Mouse (Mus musculus) hindbrain, embryonic 14.5 days (tissue): ENCODE data around the gene Prr22. TPM values are rescaled to one million over a fixed set of nuclear protein-coding genes. Genes with fewer than 3 reads are reported as not detected.

Experiments used
- ATAC-seq: fragments of 200-750 bp; cut with Nextera tagmentation; 2 replicates; pipeline ENCODE4 v1.8.0; 2017; ENCODE audit warnings: moderate number of reproducible peaks, mild to moderate bottlenecking, moderate TSS enrichment, moderate library complexity; ENCODE audit not compliant: low FRiP score
- DNase-seq: peaks from one replicate; pipeline ENCODE4 v3.0.0-alpha.2; 2015; ENCODE audit warnings: low spot score
- H3K27ac ChIP-seq: fragments of 300-500 bp; sonication (generic); 2 replicates; pipeline ENCODE4 v1.5.1; 2014; ENCODE audit warnings: mild to moderate bottlenecking, moderate library complexity
- H3K27me3 ChIP-seq: fragments of 300-500 bp; sonication (generic); 2 replicates; pipeline ENCODE4 v1.6.1; 2014; ENCODE audit warnings: mild to moderate bottlenecking, low read length, mixed read lengths; ENCODE audit not compliant: control insufficient read depth, insufficient read depth
- H3K36me3 ChIP-seq: fragments of 300-500 bp; sonication (generic); replicated peaks from 2 replicates; pipeline ENCODE4 v1.6.1; 2014; ENCODE audit not compliant: control insufficient read depth, insufficient read depth
- H3K4me1 ChIP-seq: fragments of 300-500 bp; sonication (generic); replicated peaks from 2 replicates; pipeline ENCODE4 v1.6.1; 2014; ENCODE audit warnings: antibody characterized with exemption, low read length, mixed read lengths; ENCODE audit not compliant: control insufficient read depth, insufficient read depth
- H3K4me2 ChIP-seq: fragments of 300-500 bp; sonication (generic); replicated peaks from 2 replicates; pipeline ENCODE4 v1.6.1; 2014; ENCODE audit warnings: mild to moderate bottlenecking, moderate library complexity
- H3K4me3 ChIP-seq: fragments of 300-500 bp; sonication (generic); replicated peaks from 2 replicates; pipeline ENCODE4 v1.5.1; 2014; ENCODE audit warnings: mild to moderate bottlenecking, low read length
- H3K9ac ChIP-seq: fragments of 300-500 bp; sonication (generic); 2 replicates; pipeline ENCODE4 v1.6.1; 2014
- H3K9me3 ChIP-seq: fragments of 300-500 bp; sonication (generic); 2 replicates; pipeline ENCODE4 v1.6.1; 2016; ENCODE audit warnings: low read length; ENCODE audit not compliant: control insufficient read depth
- WGBS: fragments of 180-500 bp; shearing (Covaris S2); extraction: QIAGEN DNeasy Blood & Tissue Kit; methylation state at CpG from one replicate; pipeline ENCODE4 v1.1.7; 2014; 5-methylcytosine and 5-hydroxymethylcytosine counted together
- polyA plus RNA-seq: library from polyadenylated mRNA; unstranded; fragments of >200 nt; fragmentation: Nextera tagmentation; extraction: Ambion mirVana; gene quantifications from 2 replicates; pipeline ENCODE4 v1.2.1, GENCODE M21; 2014

Prr22 gene
- polyA plus RNA-seq, 1 experiment from 2014 or later: 0.78 TPM

GRCm38 (mm10) chr17:56738221-56738620 is 31.8 kb upstream of the Prr22 start:
- H3K27ac ChIP-seq: no peak overlapping the region
- H3K4me2 ChIP-seq: no peak overlapping the region
- H3K36me3 ChIP-seq: no peaks in the 10 kb centered on the region
- ATAC-seq (no peak), DNase-seq (no peak)
- 87% methylated on average over 10 of the region's 10 CpGs for WGBS
- no peaks in the 10 kb centered on the region for H3K9me3 ChIP-seq
- no peaks in the 10 kb centered on the region for H3K27me3 ChIP-seq
- H3K4me1 ChIP-seq: no peaks in the 10 kb centered on the region
- H3K4me3 ChIP-seq: no peak overlapping the region
- no peak overlapping the region for H3K9ac ChIP-seq

- H3K27me3 ChIP-seq: no peaks in the 10 kb centered on the region
Measured at GRCm38 (mm10) chr17:56740118-56740787, 29.8 kb upstream of the Prr22 start.

GRCm38 (mm10) chr17:56740788-56741160 is 29.3 kb upstream of the Prr22 start:
- no peak overlapping the region for H3K9ac ChIP-seq
- H3K36me3 ChIP-seq: no peaks in the 10 kb centered on the region
- no peaks in the 10 kb centered on the region for H3K27me3 ChIP-seq
- no peak overlapping the region for H3K4me3 ChIP-seq
- DNase-seq (no peak), ATAC-seq (no peak)
- no peak overlapping the region for H3K4me2 ChIP-seq
- H3K27ac ChIP-seq: no peak overlapping the region
- H3K9me3 ChIP-seq: no peaks in the 10 kb centered on the region
- WGBS: 79% methylated on average over 17 of the region's 17 CpGs
- no peaks in the 10 kb centered on the region for H3K4me1 ChIP-seq

More at GRCm38 (mm10) chr17:56740118-56740787, 29.8 kb upstream of the Prr22 start:
- Histone ChIP-seq H3K4me2 (no peak overlapping the region), H3K9me3 (no peaks in the 10 kb centered on the region), H3K4me1 (no peaks in the 10 kb centered on the region), H3K4me3 (no peak overlapping the region), H3K27ac (no peak overlapping the region), H3K9ac (no peak overlapping the region), H3K36me3 (no peaks in the 10 kb centered on the region)
- WGBS: 84% methylated on average over 17 of the region's 17 CpGs
- ATAC-seq (no peak), DNase-seq (no peak)

- Histone ChIP-seq H3K4me1 (no peaks in the 10 kb centered on the region), H3K27me3 (peaks cover 3% of the 10 kb centered on the region; the same call in 1 of the 2 replicates), H3K36me3 (no peaks in the 10 kb centered on the region), H3K9me3 (no peaks in the 10 kb centered on the region), H3K4me3 (no peak overlapping the region), H3K4me2 (no peak overlapping the region), H3K9ac (no peak overlapping the region), H3K27ac (no peak overlapping the region)
- ATAC-seq (no peak), DNase-seq (no peak)
- 68% methylated on average over 5 of the region's 5 CpGs for WGBS
Measured at GRCm38 (mm10) chr17:56744173-56744572, 25.9 kb upstream of the Prr22 start.

GRCm38 (mm10) chr17:56751404-56752072 is 18.5 kb upstream of the Prr22 start:
- peaks cover 66% of the 10 kb centered on the region for H3K27me3 ChIP-seq
- no peak overlapping the region for H3K27ac ChIP-seq
- H3K36me3 ChIP-seq: no peaks in the 10 kb centered on the region
- H3K9me3 ChIP-seq: no peaks in the 10 kb centered on the region
- peak overlapping the region; percentile 44 for H3K4me2 ChIP-seq
- 21% methylated on average over 71 of the region's 71 CpGs for WGBS
- peak overlapping the region; percentile 44; the same call in 1 of the 2 replicates for H3K9ac ChIP-seq
- no peaks in the 10 kb centered on the region for H3K4me1 ChIP-seq
- ATAC-seq: peak; percentile 81
- DNase-seq: peak; percentile 78
- peak overlapping the region; percentile 30 for H3K4me3 ChIP-seq

GRCm38 (mm10) chr17:56753452-56753851 is 16.6 kb upstream of the Prr22 start:
- Histone ChIP-seq H3K4me3 (no peak overlapping the region), H3K36me3 (no peaks in the 10 kb centered on the region), H3K4me1 (peaks cover 8% of the 10 kb centered on the region; the same call in 1 of the 2 replicates), H3K4me2 (no peak overlapping the region), H3K9ac (no peak overlapping the region), H3K27ac (no peak overlapping the region), H3K9me3 (no peaks in the 10 kb centered on the region), H3K27me3 (peaks cover 85% of the 10 kb centered on the region)
- no peak for ATAC-seq
- no peak for DNase-seq
- 20% methylated on average over 15 of the region's 15 CpGs for WGBS

- Histone ChIP-seq H3K27me3 (peaks cover 89% of the 10 kb centered on the region), H3K9ac (no peak overlapping the region), H3K27ac (no peak overlapping the region), H3K4me3 (no peak overlapping the region), H3K4me2 (no peak overlapping the region), H3K9me3 (no peaks in the 10 kb centered on the region), H3K4me1 (peaks cover 8% of the 10 kb centered on the region; the same call in 1 of the 2 replicates), H3K36me3 (no peaks in the 10 kb centered on the region)
- no peak for ATAC-seq
- 14% methylated on average over 36 of the region's 36 CpGs for WGBS
- DNase-seq: no peak
Measured at GRCm38 (mm10) chr17:56754271-56755185, 15.5 kb upstream of the Prr22 start.

- Histone ChIP-seq H3K4me1 (peaks cover 8% of the 10 kb centered on the region; the same call in 1 of the 2 replicates), H3K36me3 (no peaks in the 10 kb centered on the region), H3K27me3 (peaks cover 80% of the 10 kb centered on the region), H3K4me2 (peak overlapping the region; percentile 74), H3K9me3 (no peaks in the 10 kb centered on the region), H3K27ac (no peak overlapping the region), H3K9ac (peak overlapping the region; percentile 44), H3K4me3 (peak overlapping the region; percentile 37)
- DNase-seq (no peak), ATAC-seq (no peak)
- 1% methylated on average over 51 of the region's 51 CpGs for WGBS
Measured at GRCm38 (mm10) chr17:56756703-56757399, 13.2 kb upstream of the Prr22 start.
